Mouse (Mus musculus) erythroblast, embryonic 14.5 days (primary cell): ENCODE measurements around the gene Palm. TPM values are rescaled to one million over a fixed set of nuclear protein-coding genes. Genes with fewer than 3 reads are reported as not detected.
A peak's percentile ranks its signal among the peaks of the same experiment; 100 is the strongest.

ENCODE experiments used
- H3K27me3 ChIP-seq: 2 replicates; pipeline ENCODE4 v1.6.1; 2012; ENCODE audit warnings: inconsistent platforms; ENCODE audit not compliant: control insufficient read depth
- H3K36me3 ChIP-seq: 2 replicates; pipeline ENCODE4 v1.6.1; 2012; ENCODE audit warnings: mild to moderate bottlenecking, inconsistent platforms; ENCODE audit not compliant: control insufficient read depth
- H3K4me1 ChIP-seq: 2 replicates; pipeline ENCODE4 v1.6.1; 2012; ENCODE audit warnings: inconsistent platforms; ENCODE audit not compliant: control insufficient read depth
- H3K4me3 ChIP-seq: replicated peaks from 2 replicates; pipeline ENCODE3; 2012; ENCODE audit warnings: moderate library complexity, mild to moderate bottlenecking, inconsistent platforms
- H3K9me3 ChIP-seq: 2 replicates; pipeline ENCODE4 v1.6.1; 2012; ENCODE audit warnings: low read length, inconsistent platforms, mixed read lengths; ENCODE audit not compliant: control insufficient read depth
- GATA1 ChIP-seq: IDR thresholded peaks from 2 replicates; pipeline ENCODE4 v1.6.1; 2012; ENCODE audit warnings: low read length, inconsistent platforms, mixed read lengths
- TAL1 ChIP-seq: IDR thresholded peaks from 3 replicates; pipeline ENCODE4 v1.6.1; 2012; ENCODE audit warnings: low read length, inconsistent platforms, mixed read lengths
- polyA plus RNA-seq: library from polyadenylated mRNA; stranded (reverse); fragments of >175 nt; gene quantifications from 2 replicates; pipeline ENCODE4 v1.2.3, GENCODE M21; 2012

The Palm gene
- polyA plus RNA-seq, 1 experiment, result 0.52 TPM

DNA sequence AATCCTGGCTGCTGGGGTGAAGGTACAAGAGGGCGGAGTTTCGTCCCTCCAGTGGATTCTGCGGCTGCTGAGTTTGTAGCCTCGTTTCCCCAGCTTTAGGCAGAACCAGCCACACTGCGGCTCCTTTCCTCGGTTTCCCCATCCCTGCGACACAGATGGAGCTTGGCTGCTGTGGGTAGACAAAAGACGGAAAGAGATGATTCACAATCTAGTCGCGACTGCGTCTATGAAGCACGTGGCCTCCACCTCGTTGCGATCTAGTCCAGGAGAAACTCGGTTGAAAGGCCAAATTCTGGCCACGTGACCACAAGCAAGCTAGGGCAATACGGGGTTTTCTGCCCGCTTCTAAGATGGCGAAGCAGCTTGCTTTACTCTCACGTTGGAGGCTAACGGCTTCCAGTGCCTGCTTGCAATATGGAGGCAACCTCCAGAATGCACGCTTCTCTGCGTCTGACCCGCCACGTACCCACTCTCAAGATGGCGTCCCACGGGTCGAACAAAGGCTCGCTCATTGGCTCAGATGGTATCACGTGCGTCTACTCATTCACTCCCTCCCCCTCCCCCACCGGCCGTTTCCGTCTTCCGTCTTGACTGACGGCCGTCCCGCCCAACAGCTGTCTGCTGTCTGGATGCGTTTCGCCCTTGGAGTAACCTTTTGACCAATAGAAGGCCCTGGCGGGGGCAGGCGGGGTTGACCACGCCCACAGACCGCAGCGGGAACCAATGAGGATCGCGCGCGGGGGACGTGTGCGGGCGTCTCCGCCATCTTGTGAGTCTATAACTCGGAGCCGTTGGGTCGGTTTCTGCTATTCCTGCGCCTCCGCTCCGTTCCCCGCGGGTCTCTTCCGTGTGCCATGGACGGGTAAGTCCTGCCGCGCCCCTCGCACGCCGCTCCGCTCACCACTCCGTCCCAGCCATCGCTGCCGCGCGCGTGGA, 60.8 kb downstream of the Palm start, which contains the start of gene Ptbp1:
TSS of gene Ptbp1 (plus strand) at position 568 of the 936 bp plus-strand sequence.
- TF ChIP-seq GATA1 (no peak), TAL1 (no peak)
- peaks cover 75% of the 10 kb centered on the region for H3K4me1 ChIP-seq

GRCm38 (mm10) chr10:79854801-79855541, 61.6 kb downstream of the Palm start:
- Histone ChIP-seq H3K36me3 (peaks cover 43% of the 10 kb centered on the region), H3K9me3 (no peaks in the 10 kb centered on the region), H3K4me1 (peaks cover 81% of the 10 kb centered on the region), H3K4me3 (peak overlapping the region; percentile 82), H3K27me3 (no peaks in the 10 kb centered on the region; the same call in 1 of the 2 replicates)
- TF ChIP-seq GATA1 (no peak), TAL1 (no peak)

More for the DNA sequence above, 60.8 kb downstream of the Palm start, which contains the start of gene Ptbp1:
- peaks cover 34% of the 10 kb centered on the region for H3K36me3 ChIP-seq
- H3K27me3 ChIP-seq, result no peaks in the 10 kb centered on the region
- H3K9me3 ChIP-seq, result no peaks in the 10 kb centered on the region
- H3K4me3 ChIP-seq, result peak within 1 kb of the TSS; percentile 82

- no peak for TF ChIP-seq GATA1
- no peak for TF ChIP-seq TAL1
- H3K27me3 ChIP-seq, result no peaks in the 10 kb centered on the region; the same call in 1 of the 2 replicates
- H3K4me3 ChIP-seq, result peak overlapping the region; percentile 82
- H3K4me1 ChIP-seq, result peaks cover 80% of the 10 kb centered on the region
- H3K36me3 ChIP-seq, result peaks cover 50% of the 10 kb centered on the region
- H3K9me3 ChIP-seq, result no peaks in the 10 kb centered on the region
These were observed 62.3 kb downstream of the Palm start for GRCm38 (mm10) chr10:79855558-79856184.

- no peak for TF ChIP-seq GATA1
- TF ChIP-seq TAL1, result no peak
- H3K36me3 ChIP-seq, result peaks cover 56% of the 10 kb centered on the region
- H3K4me1 ChIP-seq, result peaks cover 76% of the 10 kb centered on the region
- H3K9me3 ChIP-seq, result no peaks in the 10 kb centered on the region
- peak overlapping the region; percentile 82 for H3K4me3 ChIP-seq
- H3K27me3 ChIP-seq, result no peaks in the 10 kb centered on the region; the same call in 1 of the 2 replicates
These were observed 62.9 kb downstream of the Palm start for GRCm38 (mm10) chr10:79856280-79856679.

DNA sequence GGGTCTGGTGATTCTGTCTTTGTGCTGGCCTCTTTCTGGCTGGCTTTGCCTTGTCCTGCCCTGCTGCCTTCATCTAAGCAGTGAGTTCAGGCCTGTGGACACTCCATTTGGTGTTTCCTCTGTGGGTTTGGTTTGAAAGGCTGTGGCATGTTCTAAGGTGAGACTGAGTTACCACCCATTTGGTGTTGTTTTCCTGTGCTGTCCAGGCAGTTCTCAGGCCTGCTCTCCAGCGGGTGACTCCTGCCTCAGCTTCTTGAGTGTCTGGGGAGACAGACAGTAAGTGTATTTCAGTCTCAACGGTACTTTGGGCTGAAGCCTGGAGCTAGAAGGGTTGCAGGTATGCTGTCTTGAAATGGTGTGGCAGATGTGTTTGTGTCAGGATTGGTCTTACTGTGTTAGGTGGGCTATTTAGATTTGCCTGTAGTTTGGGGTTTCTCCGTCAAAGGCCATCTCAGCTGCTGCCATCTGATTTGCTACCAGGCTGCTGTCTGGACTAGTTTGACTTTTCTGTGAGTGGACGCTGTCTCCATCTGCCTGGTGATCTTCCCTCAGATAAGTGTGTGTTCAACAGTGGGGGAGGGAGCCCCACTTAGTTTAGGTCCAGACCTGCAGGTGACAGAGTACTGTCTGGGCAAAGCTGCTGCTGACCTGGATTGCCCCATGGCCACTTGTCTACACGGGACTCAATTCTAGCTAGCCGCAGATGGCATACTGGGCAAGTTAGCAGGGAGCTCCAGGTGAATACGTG, 63.5 kb downstream of the Palm start:
- H3K4me1 ChIP-seq, result peaks cover 70% of the 10 kb centered on the region
- H3K27me3 ChIP-seq, result no peaks in the 10 kb centered on the region; the same call in 1 of the 2 replicates
- TF ChIP-seq GATA1 (no peak), TAL1 (no peak)
- no peaks in the 10 kb centered on the region for H3K9me3 ChIP-seq
- H3K4me3 ChIP-seq, result peak overlapping the region; percentile 82
- peaks cover 62% of the 10 kb centered on the region for H3K36me3 ChIP-seq

GRCm38 (mm10) chr10:79857452-79857811, 64.1 kb downstream of the Palm start:
- no peaks in the 10 kb centered on the region for H3K9me3 ChIP-seq
- TF ChIP-seq TAL1 (no peak), GATA1 (no peak)
- H3K27me3 ChIP-seq, result no peaks in the 10 kb centered on the region; the same call in 1 of the 2 replicates
- H3K4me1 ChIP-seq, result peaks cover 64% of the 10 kb centered on the region
- H3K36me3 ChIP-seq, result peaks cover 67% of the 10 kb centered on the region
- H3K4me3 ChIP-seq, result peak overlapping the region; percentile 82

DNA sequence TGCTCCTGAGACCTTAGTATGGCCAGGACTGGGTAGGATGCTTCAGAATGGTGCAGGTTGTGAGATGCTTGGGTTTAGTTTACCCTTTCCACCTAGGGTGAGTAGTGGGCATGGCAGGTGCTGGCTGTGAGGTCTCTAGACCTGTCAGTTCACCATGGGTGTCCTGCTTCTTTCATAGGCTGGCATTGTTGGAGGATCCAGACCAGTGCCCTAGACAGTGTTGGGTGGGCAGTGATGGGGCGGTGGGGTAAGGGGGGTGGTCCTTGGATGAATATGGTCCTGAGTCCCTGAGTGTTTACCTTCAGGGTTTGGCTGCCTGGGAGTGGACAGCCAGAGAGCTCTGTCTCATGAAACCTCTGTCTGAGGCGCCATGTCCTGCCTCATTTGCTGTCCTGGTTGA, 64.5 kb downstream of the Palm start:
- no peaks in the 10 kb centered on the region; the same call in 1 of the 2 replicates for H3K27me3 ChIP-seq
- H3K9me3 ChIP-seq, result no peaks in the 10 kb centered on the region
- TF ChIP-seq TAL1, result no peak
- no peak for TF ChIP-seq GATA1
- peaks cover 72% of the 10 kb centered on the region for H3K36me3 ChIP-seq
- H3K4me1 ChIP-seq, result peaks cover 59% of the 10 kb centered on the region
- H3K4me3 ChIP-seq, result peak overlapping the region; percentile 82

DNA sequence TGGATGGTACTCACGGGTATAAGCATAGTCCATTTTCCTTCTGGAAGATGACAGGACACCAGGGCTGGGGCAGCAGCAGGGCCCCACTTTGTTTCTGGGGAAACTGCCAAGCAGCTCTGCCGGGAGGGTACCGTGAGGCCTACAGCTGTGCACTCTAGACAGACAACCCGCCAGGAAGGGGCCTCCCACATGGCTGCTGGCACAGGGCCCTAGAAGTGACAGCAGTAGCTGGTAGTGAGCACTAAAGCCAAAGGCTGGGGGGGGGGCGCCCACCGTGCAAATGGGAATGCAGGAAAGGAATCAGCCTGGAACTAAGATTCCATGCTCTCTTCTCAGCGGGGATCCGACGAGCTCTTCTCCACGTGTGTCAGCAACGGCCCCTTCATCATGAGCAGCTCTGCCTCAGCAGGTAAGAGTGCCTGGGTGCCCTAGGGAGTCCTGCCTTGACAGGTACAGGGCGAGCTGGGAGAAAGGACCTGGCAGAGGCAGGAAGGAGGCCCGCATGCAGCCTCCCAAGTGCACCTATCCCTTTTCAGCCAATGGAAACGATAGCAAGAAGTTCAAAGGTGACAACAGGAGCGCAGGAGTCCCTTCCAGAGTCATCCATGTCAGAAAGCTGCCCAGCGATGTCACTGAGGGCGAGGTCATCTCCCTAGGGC, 65.2 kb downstream of the Palm start:
- Histone ChIP-seq H3K9me3 (no peaks in the 10 kb centered on the region), H3K4me3 (no peak overlapping the region), H3K4me1 (peaks cover 53% of the 10 kb centered on the region), H3K27me3 (no peaks in the 10 kb centered on the region; the same call in 1 of the 2 replicates), H3K36me3 (peaks cover 78% of the 10 kb centered on the region)
- TF ChIP-seq TAL1, result no peak
- no peak for TF ChIP-seq GATA1
